Mouse (Mus musculus): ENCODE data around the gene 4933402D24Rik. TPM values are rescaled to one million over a fixed set of nuclear protein-coding genes. Genes with fewer than 3 reads are reported as not detected.

4933402D24Rik gene
- not detected in 2 replicates for polyA plus RNA-seq (2012; rRNA removed)

DNA sequence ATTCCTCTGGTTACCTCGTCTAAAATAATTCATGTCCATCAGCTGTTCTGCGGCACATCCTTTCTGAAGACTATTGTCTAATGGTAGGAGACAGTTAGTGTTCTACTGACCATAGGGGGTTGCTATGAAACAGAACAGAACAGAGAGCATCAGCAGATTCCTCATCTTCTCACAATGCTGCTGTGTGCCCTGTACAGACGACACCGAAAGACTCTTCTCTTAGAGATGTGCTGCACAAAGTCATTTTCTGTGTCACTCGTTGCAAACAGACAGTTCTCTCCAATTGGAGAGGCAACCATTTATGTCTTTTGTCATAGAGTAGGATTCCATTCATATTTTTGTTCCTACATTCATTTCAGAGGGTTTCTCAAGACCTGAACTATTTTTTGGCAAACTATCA is at the start of gene 4933402D24Rik:
Gene 4933402D24Rik (minus strand): TSS at position 101 of the 400 bp plus-strand sequence.
- WGBS: 88% methylated on average over 5 of the region's 5 CpGs

DNA sequence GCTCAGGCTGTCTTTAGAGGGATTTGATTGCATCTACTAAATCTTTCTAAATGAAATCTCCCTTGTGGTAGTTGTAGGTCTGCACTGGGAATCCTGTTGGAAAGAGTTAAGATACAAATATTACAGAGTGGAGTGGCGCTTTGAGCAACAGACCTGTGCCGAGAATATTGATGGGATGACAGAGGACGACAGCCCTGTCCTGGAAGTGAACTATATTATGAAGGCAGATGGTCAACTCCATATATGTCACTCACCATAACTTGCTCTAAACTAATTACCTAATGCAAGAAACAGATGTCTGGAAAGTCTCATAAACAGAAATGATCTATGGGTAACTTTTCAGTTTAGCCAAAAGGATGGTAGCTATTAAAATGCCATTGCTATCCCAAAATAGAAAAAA is 39.5 kb upstream of the 4933402D24Rik start:
- H3K27ac ChIP-seq (ENCODE audit: insufficient read depth, low read length): no peak overlapping the region
- H3K4me1 ChIP-seq (ENCODE audit: control insufficient read depth, insufficient read depth, insufficient read length): no peaks in the 10 kb centered on the region
- TF ChIP-seq CTCF (IDR thresholded peaks at IDR 0.05; ENCODE audit: extremely low read depth, insufficient read depth, insufficient read length, insufficient replicate concordance) (no peak), POLR2A (IDR thresholded peaks at IDR 0.05; ENCODE audit: low read depth, low read length) (no peak)
- H3K4me3 ChIP-seq (ENCODE audit: extremely low read depth, insufficient read depth, insufficient read length): no peak overlapping the region
- no peak for DNase-seq (ENCODE audit: low read depth in 1 of 2, low spot score in 2 of 2)
- H3K36me3 ChIP-seq (ENCODE audit: control insufficient read depth, insufficient read depth, low read length): no peaks in the 10 kb centered on the region
- no peaks in the 10 kb centered on the region for H3K27me3 ChIP-seq (ENCODE audit: control insufficient read depth, insufficient read depth, low read length)
- 86% methylated on average over 3 of the region's 3 CpGs for WGBS

More for the DNA sequence above, at the start of gene 4933402D24Rik:
- DNase-seq (ENCODE audit: low read depth in 1 of 2, low spot score in 2 of 2): no peak
- no peak for TF ChIP-seq POLR2A (IDR thresholded peaks at IDR 0.05; ENCODE audit: low read depth, low read length)
- TF ChIP-seq CTCF (IDR thresholded peaks at IDR 0.05; ENCODE audit: extremely low read depth, insufficient read depth, insufficient read length, insufficient replicate concordance): no peak
- no peaks in the 10 kb centered on the region for H3K36me3 ChIP-seq (ENCODE audit: control insufficient read depth, insufficient read depth, low read length)
- H3K4me1 ChIP-seq (ENCODE audit: control insufficient read depth, insufficient read depth, insufficient read length): no peaks in the 10 kb centered on the region
- no peaks in the 10 kb centered on the region for H3K27me3 ChIP-seq (ENCODE audit: control insufficient read depth, insufficient read depth, low read length)
- H3K27ac ChIP-seq (ENCODE audit: insufficient read depth, low read length): no peak within 1 kb of the TSS
- H3K4me3 ChIP-seq (ENCODE audit: extremely low read depth, insufficient read depth, insufficient read length): no peak within 1 kb of the TSS

DNA sequence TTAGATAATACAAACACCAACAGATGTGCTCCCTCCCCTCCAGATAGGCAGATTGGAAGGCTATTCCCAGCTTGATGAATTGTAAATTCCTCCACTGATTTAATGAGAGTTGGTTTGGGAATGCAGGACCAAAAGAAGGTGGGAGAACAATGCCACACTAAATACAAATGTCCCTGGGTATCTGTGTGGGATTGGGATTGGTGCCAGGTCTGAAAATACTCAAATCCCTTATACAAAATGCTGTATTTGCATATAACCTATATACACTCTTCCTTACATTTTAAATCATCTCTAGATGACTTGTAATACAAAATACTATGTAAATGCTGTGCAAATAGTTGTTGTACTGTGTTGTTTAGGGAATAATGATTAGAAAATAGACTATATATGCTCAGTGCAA is 36.0 kb upstream of the 4933402D24Rik start:
- Histone ChIP-seq H3K27me3 (ENCODE audit: control insufficient read depth, insufficient read depth, low read length) (no peaks in the 10 kb centered on the region), H3K27ac (ENCODE audit: insufficient read depth, low read length) (no peak overlapping the region), H3K4me1 (ENCODE audit: control insufficient read depth, insufficient read depth, insufficient read length) (no peaks in the 10 kb centered on the region), H3K4me3 (ENCODE audit: extremely low read depth, insufficient read depth, insufficient read length) (no peak overlapping the region), H3K36me3 (ENCODE audit: control insufficient read depth, insufficient read depth, low read length) (no peaks in the 10 kb centered on the region)
- TF ChIP-seq POLR2A (IDR thresholded peaks at IDR 0.05; ENCODE audit: low read depth, low read length) (no peak), CTCF (IDR thresholded peaks at IDR 0.05; ENCODE audit: extremely low read depth, insufficient read depth, insufficient read length, insufficient replicate concordance) (no peak)
- DNase-seq (ENCODE audit: low read depth in 1 of 2, low spot score in 2 of 2): no peak

DNA sequence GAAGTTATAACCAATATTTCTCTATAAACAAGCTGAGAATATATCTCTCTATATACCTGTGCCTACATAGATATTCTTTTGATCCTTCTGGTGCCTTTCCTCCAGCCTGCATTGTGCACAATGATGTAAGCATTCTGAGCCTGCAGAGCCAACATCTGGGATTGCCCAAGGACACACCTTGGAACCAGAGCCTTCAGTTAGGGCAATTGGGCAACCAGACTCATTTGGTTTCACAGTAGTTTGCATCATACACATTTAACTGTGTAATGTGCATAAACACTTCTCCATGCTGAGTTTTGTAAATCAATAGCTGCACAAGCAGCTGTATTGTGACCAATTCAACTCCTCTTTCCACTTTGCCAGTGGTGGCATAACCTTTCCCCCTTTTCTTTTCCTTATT is 25.3 kb upstream of the 4933402D24Rik start:
- no peak for DNase-seq (ENCODE audit: low read depth in 1 of 2, low spot score in 2 of 2)
- Histone ChIP-seq H3K4me3 (ENCODE audit: extremely low read depth, insufficient read depth, insufficient read length) (no peak overlapping the region), H3K27me3 (ENCODE audit: control insufficient read depth, insufficient read depth, low read length) (no peaks in the 10 kb centered on the region), H3K36me3 (ENCODE audit: control insufficient read depth, insufficient read depth, low read length) (no peaks in the 10 kb centered on the region), H3K4me1 (ENCODE audit: control insufficient read depth, insufficient read depth, insufficient read length) (no peaks in the 10 kb centered on the region), H3K27ac (ENCODE audit: insufficient read depth, low read length) (no peak overlapping the region)
- TF ChIP-seq CTCF (IDR thresholded peaks at IDR 0.05; ENCODE audit: extremely low read depth, insufficient read depth, insufficient read length, insufficient replicate concordance) (no peak), POLR2A (IDR thresholded peaks at IDR 0.05; ENCODE audit: low read depth, low read length) (no peak)

DNA sequence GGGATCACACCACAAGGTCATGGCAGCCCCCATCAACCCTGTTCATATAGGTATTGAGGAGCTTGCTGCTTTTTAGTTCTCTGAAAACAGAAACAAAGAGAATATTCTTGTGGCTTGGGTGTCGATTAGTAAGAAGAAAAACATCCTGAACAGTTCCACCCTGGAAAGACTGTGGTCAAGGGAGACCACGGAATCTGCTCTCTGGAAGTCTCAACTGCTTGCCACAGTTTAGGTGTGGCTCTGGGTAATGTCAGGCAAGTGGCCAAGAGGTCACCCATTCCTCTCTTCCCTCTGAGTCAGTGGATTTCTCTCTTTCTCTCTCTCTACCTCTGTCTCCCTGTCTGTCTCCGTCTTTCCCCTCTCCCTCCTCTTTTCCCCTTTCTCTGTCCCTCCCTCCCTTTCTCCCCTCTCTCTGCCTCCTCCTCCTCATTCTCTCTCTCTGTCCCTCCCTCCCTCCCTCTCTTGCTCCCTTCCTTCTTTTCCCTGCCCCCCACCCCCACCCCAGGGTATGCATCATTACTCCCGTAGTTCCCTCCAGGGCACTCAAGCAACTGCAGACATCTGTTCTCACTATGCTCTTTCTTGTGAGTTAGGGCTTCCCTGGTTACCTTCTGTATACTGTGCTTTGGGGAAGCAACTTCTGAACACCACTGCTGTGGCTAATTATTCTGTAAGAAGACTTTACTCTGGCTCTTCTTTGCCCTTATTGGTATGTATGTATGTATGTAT is 8.0 kb upstream of the 4933402D24Rik start:
- no peaks in the 10 kb centered on the region for H3K36me3 ChIP-seq (ENCODE audit: control insufficient read depth, insufficient read depth, low read length)
- WGBS: 48% methylated on average over 4 of the region's 4 CpGs
- no peak overlapping the region for H3K27ac ChIP-seq (ENCODE audit: insufficient read depth, low read length)
- no peak overlapping the region for H3K4me3 ChIP-seq (ENCODE audit: extremely low read depth, insufficient read depth, insufficient read length)
- no peak for TF ChIP-seq POLR2A (IDR thresholded peaks at IDR 0.05; ENCODE audit: low read depth, low read length)
- TF ChIP-seq CTCF (IDR thresholded peaks at IDR 0.05; ENCODE audit: extremely low read depth, insufficient read depth, insufficient read length, insufficient replicate concordance): no peak
- no peaks in the 10 kb centered on the region for H3K4me1 ChIP-seq (ENCODE audit: control insufficient read depth, insufficient read depth, insufficient read length)
- no peak for DNase-seq (ENCODE audit: low read depth in 1 of 2, low spot score in 2 of 2)
- H3K27me3 ChIP-seq (ENCODE audit: control insufficient read depth, insufficient read depth, low read length): no peaks in the 10 kb centered on the region

DNA sequence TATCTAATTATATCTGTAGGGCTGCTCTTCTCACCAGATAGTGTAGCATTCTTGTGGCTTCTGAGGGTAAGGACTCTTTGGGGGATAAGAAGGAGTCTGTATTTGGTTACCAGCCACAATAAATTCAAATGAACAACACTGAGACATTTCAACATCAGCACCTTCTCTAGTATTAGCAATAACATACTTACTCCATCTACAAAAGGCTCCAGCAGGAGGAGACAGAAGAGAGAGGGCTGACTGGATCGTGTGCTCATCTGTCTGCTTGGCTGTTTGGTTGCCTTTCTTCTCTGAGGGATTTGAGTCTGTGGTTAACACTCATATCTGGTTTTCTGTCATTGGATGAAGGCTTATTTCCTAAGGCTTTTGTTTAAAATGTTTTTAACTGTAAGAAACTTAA is 7.3 kb upstream of the 4933402D24Rik start:
- no peak overlapping the region for H3K4me3 ChIP-seq (ENCODE audit: extremely low read depth, insufficient read depth, insufficient read length)
- no peaks in the 10 kb centered on the region for H3K4me1 ChIP-seq (ENCODE audit: control insufficient read depth, insufficient read depth, insufficient read length)
- H3K27me3 ChIP-seq (ENCODE audit: control insufficient read depth, insufficient read depth, low read length): no peaks in the 10 kb centered on the region
- no peaks in the 10 kb centered on the region for H3K36me3 ChIP-seq (ENCODE audit: control insufficient read depth, insufficient read depth, low read length)
- H3K27ac ChIP-seq (ENCODE audit: insufficient read depth, low read length): no peak overlapping the region
- TF ChIP-seq POLR2A (IDR thresholded peaks at IDR 0.05; ENCODE audit: low read depth, low read length) (no peak), CTCF (IDR thresholded peaks at IDR 0.05; ENCODE audit: extremely low read depth, insufficient read depth, insufficient read length, insufficient replicate concordance) (no peak)
- DNase-seq (ENCODE audit: low read depth in 1 of 2, low spot score in 2 of 2): no peak
- WGBS: 62% methylated on average over 1 of the region's 1 CpGs

DNA sequence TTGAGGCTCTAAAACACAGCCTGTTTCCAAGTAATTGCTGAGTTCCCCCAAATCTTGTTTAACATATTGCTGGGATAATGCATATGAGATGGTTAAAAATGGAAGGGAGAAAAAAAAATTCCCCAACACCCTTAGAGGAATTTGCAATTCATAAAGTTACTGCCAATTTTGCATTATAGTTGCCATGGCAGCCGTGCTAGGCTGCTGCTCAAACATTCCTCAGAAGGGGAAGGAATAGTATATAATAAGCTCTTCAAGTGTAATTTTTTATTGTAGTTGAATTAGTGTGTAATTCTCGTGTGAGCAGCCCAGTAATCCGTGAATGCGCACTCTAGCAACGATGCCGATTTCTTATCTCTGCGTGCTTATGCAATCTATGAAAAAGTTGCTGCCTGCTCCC is 1.2 kb upstream of the 4933402D24Rik start:
- Histone ChIP-seq H3K4me3 (ENCODE audit: extremely low read depth, insufficient read depth, insufficient read length) (no peak overlapping the region), H3K36me3 (ENCODE audit: control insufficient read depth, insufficient read depth, low read length) (no peaks in the 10 kb centered on the region), H3K4me1 (ENCODE audit: control insufficient read depth, insufficient read depth, insufficient read length) (no peaks in the 10 kb centered on the region), H3K27ac (ENCODE audit: insufficient read depth, low read length) (no peak overlapping the region), H3K27me3 (ENCODE audit: control insufficient read depth, insufficient read depth, low read length) (no peaks in the 10 kb centered on the region)
- DNase-seq (ENCODE audit: low read depth in 1 of 2, low spot score in 2 of 2): no peak
- WGBS: 92% methylated on average over 7 of the region's 7 CpGs
- no peak for TF ChIP-seq CTCF (IDR thresholded peaks at IDR 0.05; ENCODE audit: extremely low read depth, insufficient read depth, insufficient read length, insufficient replicate concordance)
- no peak for TF ChIP-seq POLR2A (IDR thresholded peaks at IDR 0.05; ENCODE audit: low read depth, low read length)
